Mouse (Mus musculus): Measurements from ENCODE around the gene Trcg1. TPM values are rescaled to one million over a fixed set of nuclear protein-coding genes. Genes with fewer than 3 reads are reported as not detected.
"Not testable (repeated sequence)": the region's sequence is repeated elsewhere in the genome, so short reads cannot be mapped to it uniquely, and the experiment has no call there.

Trcg1 gene
- polyA plus RNA-seq (2014; fragmentation: Nextera tagmentation; extraction: Ambion mirVana), result not detected in 2 replicates

GRCm38 (mm10) chr9:57236256-57236655, at the start of gene Trcg1:
TSS of gene Trcg1 (plus strand) at chr9:57236556.
- H3K36me3 ChIP-seq (ENCODE audit: control insufficient read depth, insufficient read depth, low read length), result no peaks in the 10 kb centered on the region
- no peak within 1 kb of the TSS for H3K4me2 ChIP-seq (ENCODE audit: low read length)
- 90% methylated on average over 2 of the region's 2 CpGs for WGBS

DNA sequence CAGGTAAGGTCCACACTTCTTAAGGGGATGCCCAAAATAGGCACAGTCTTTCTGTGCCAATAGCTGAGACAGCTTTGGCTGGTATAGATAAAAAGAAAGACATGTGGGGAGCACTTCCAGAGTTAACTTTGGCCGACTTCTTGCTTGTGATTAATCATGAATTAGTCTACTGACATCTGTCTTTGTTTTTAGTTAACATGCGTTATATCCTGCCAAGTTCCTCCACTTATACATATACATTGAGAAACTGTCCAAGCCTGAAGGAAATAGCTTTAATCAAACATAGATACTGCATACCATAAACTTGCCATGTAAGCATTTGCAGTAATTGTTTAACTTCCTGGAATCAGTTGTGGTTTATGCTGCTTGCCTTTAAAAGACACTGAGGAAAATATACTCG, 39.6 kb upstream of the Trcg1 start:
- DNase-seq (ENCODE audit: low spot score), result no peak
- ATAC-seq (replicated peaks; ENCODE audit: low FRiP score, low TSS enrichment, low read depth), result no peak
- Histone ChIP-seq H3K9me3 (ENCODE audit: control insufficient read depth, low read length) (no peaks in the 10 kb centered on the region), H3K4me2 (ENCODE audit: low read length) (no peak overlapping the region), H3K27me3 (replicated peaks; ENCODE audit: control insufficient read depth, insufficient read depth, low read length) (no peaks in the 10 kb centered on the region), H3K36me3 (ENCODE audit: control insufficient read depth, insufficient read depth, low read length) (no peaks in the 10 kb centered on the region), H3K4me1 (replicated peaks; ENCODE audit: control insufficient read depth, insufficient read depth, low read length) (no peaks in the 10 kb centered on the region), H3K9ac (ENCODE audit: low read length) (no peak overlapping the region), H3K27ac (ENCODE audit: low read depth) (no peak overlapping the region), H3K4me3 (ENCODE audit: low read depth, low read length) (no peak overlapping the region)
- WGBS, result 71% methylated on average over 3 of the region's 3 CpGs

More at GRCm38 (mm10) chr9:57236256-57236655, at the start of gene Trcg1:
- Histone ChIP-seq H3K4me1 (replicated peaks; ENCODE audit: control insufficient read depth, insufficient read depth, low read length) (no peaks in the 10 kb centered on the region), H3K9me3 (ENCODE audit: control insufficient read depth, low read length) (no peaks in the 10 kb centered on the region), H3K27me3 (replicated peaks; ENCODE audit: control insufficient read depth, insufficient read depth, low read length) (no peaks in the 10 kb centered on the region), H3K27ac (ENCODE audit: low read depth) (no peak within 1 kb of the TSS), H3K4me3 (ENCODE audit: low read depth, low read length) (no peak within 1 kb of the TSS), H3K9ac (ENCODE audit: low read length) (no peak within 1 kb of the TSS)
- DNase-seq (ENCODE audit: low spot score), result no peak
- no peak for ATAC-seq (replicated peaks; ENCODE audit: low FRiP score, low TSS enrichment, low read depth)

GRCm38 (mm10) chr9:57197414-57197813, 38.9 kb upstream of the Trcg1 start:
- ATAC-seq (replicated peaks; ENCODE audit: low FRiP score, low TSS enrichment, low read depth) (no peak), DNase-seq (ENCODE audit: low spot score) (no peak)
- H3K27me3 ChIP-seq (replicated peaks; ENCODE audit: control insufficient read depth, insufficient read depth, low read length), result no peaks in the 10 kb centered on the region
- H3K4me3 ChIP-seq (ENCODE audit: low read depth, low read length), result no peak overlapping the region
- no peak overlapping the region for H3K27ac ChIP-seq (ENCODE audit: low read depth)
- H3K4me1 ChIP-seq (replicated peaks; ENCODE audit: control insufficient read depth, insufficient read depth, low read length), result no peaks in the 10 kb centered on the region
- no peaks in the 10 kb centered on the region for H3K36me3 ChIP-seq (ENCODE audit: control insufficient read depth, insufficient read depth, low read length)
- no peak overlapping the region for H3K4me2 ChIP-seq (ENCODE audit: low read length)
- H3K9ac ChIP-seq (ENCODE audit: low read length), result no peak overlapping the region
- H3K9me3 ChIP-seq (ENCODE audit: control insufficient read depth, low read length), result no peaks in the 10 kb centered on the region
- WGBS, result 80% methylated on average over 8 of the region's 8 CpGs

GRCm38 (mm10) chr9:57202981-57203380, 33.4 kb upstream of the Trcg1 start:
- Histone ChIP-seq H3K27me3 (replicated peaks; ENCODE audit: control insufficient read depth, insufficient read depth, low read length) (no peaks in the 10 kb centered on the region), H3K4me3 (ENCODE audit: low read depth, low read length) (no peak overlapping the region), H3K27ac (ENCODE audit: low read depth) (no peak overlapping the region), H3K36me3 (ENCODE audit: control insufficient read depth, insufficient read depth, low read length) (no peaks in the 10 kb centered on the region), H3K4me1 (replicated peaks; ENCODE audit: control insufficient read depth, insufficient read depth, low read length) (no peaks in the 10 kb centered on the region), H3K9me3 (ENCODE audit: control insufficient read depth, low read length) (no peaks in the 10 kb centered on the region), H3K4me2 (ENCODE audit: low read length) (no peak overlapping the region), H3K9ac (ENCODE audit: low read length) (no peak overlapping the region)
- no peak for ATAC-seq (replicated peaks; ENCODE audit: low FRiP score, low TSS enrichment, low read depth)
- 83% methylated on average over 7 of the region's 7 CpGs for whole genome bisulfite sequencing
- no peak for DNase-seq (ENCODE audit: low spot score)

- H3K4me3 ChIP-seq (ENCODE audit: low read depth, low read length); H3K9ac ChIP-seq (ENCODE audit: low read length); H3K27ac ChIP-seq (ENCODE audit: low read depth); H3K27me3 ChIP-seq (replicated peaks; ENCODE audit: control insufficient read depth, insufficient read depth, low read length); H3K4me1 ChIP-seq (replicated peaks; ENCODE audit: control insufficient read depth, insufficient read depth, low read length); H3K36me3 ChIP-seq (ENCODE audit: control insufficient read depth, insufficient read depth, low read length); H3K9me3 ChIP-seq (ENCODE audit: control insufficient read depth, low read length); ATAC-seq (replicated peaks; ENCODE audit: low FRiP score, low TSS enrichment, low read depth); DNase-seq (ENCODE audit: low spot score); H3K4me2 ChIP-seq (ENCODE audit: low read length): not testable (repeated sequence)
- WGBS, result 62% methylated on average over 13 of the region's 13 CpGs
These were observed 32.8 kb upstream of the Trcg1 start for GRCm38 (mm10) chr9:57203571-57203970.

GRCm38 (mm10) chr9:57206896-57207295, 29.5 kb upstream of the Trcg1 start:
- H3K27me3 ChIP-seq (replicated peaks; ENCODE audit: control insufficient read depth, insufficient read depth, low read length), result no peaks in the 10 kb centered on the region
- H3K4me1 ChIP-seq (replicated peaks; ENCODE audit: control insufficient read depth, insufficient read depth, low read length), result no peaks in the 10 kb centered on the region
- no peak overlapping the region for H3K9ac ChIP-seq (ENCODE audit: low read length)
- H3K27ac ChIP-seq (ENCODE audit: low read depth), result no peak overlapping the region
- no peak overlapping the region for H3K4me3 ChIP-seq (ENCODE audit: low read depth, low read length)
- no peaks in the 10 kb centered on the region for H3K36me3 ChIP-seq (ENCODE audit: control insufficient read depth, insufficient read depth, low read length)
- no peaks in the 10 kb centered on the region for H3K9me3 ChIP-seq (ENCODE audit: control insufficient read depth, low read length)
- no peak overlapping the region for H3K4me2 ChIP-seq (ENCODE audit: low read length)
- ATAC-seq (replicated peaks; ENCODE audit: low FRiP score, low TSS enrichment, low read depth) (no peak), DNase-seq (ENCODE audit: low spot score) (no peak)
- WGBS, result 68% methylated on average over 2 of the region's 2 CpGs

DNA sequence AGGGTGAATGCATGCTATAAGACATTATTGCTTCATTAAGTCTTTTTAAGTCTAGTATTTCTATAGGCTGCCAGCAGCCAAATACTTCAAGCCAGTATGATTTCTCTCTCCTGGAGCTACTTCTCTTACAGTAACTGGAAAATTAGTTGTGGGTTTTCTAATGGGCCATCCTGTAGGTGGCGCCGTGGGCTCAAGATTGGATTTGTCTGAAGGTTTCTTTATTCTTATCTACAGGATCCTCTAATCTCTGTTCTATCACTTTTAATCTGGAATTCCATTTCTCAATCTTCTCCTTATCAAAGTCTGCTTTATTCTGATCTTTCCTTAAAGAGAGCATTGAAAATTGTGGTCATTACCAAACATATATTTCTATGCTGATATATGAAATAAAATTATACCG, 27.0 kb upstream of the Trcg1 start:
- Histone ChIP-seq H3K36me3 (ENCODE audit: control insufficient read depth, insufficient read depth, low read length) (no peaks in the 10 kb centered on the region), H3K27me3 (replicated peaks; ENCODE audit: control insufficient read depth, insufficient read depth, low read length) (no peaks in the 10 kb centered on the region), H3K9ac (ENCODE audit: low read length) (no peak overlapping the region), H3K4me2 (ENCODE audit: low read length) (no peak overlapping the region), H3K4me1 (replicated peaks; ENCODE audit: control insufficient read depth, insufficient read depth, low read length) (0 out of 2 replicates have a peak, but pooled peaks cover 7% of the 10 kb centered on the region), H3K9me3 (ENCODE audit: control insufficient read depth, low read length) (no peaks in the 10 kb centered on the region), H3K4me3 (ENCODE audit: low read depth, low read length) (no peak overlapping the region), H3K27ac (ENCODE audit: low read depth) (no peak overlapping the region)
- WGBS, result 28% methylated on average over 3 of the region's 3 CpGs
- ATAC-seq (replicated peaks; ENCODE audit: low FRiP score, low TSS enrichment, low read depth), result no peak
- DNase-seq (ENCODE audit: low spot score), result no peak

GRCm38 (mm10) chr9:57212448-57213222, 23.7 kb upstream of the Trcg1 start:
- Histone ChIP-seq H3K27me3 (replicated peaks; ENCODE audit: control insufficient read depth, insufficient read depth, low read length) (no peaks in the 10 kb centered on the region), H3K36me3 (ENCODE audit: control insufficient read depth, insufficient read depth, low read length) (no peaks in the 10 kb centered on the region), H3K4me2 (ENCODE audit: low read length) (no peak overlapping the region), H3K4me3 (ENCODE audit: low read depth, low read length) (no peak overlapping the region), H3K27ac (ENCODE audit: low read depth) (peak overlapping the region; percentile 22; the same call in 1 of the 2 replicates), H3K9ac (ENCODE audit: low read length) (no peak overlapping the region), H3K4me1 (replicated peaks; ENCODE audit: control insufficient read depth, insufficient read depth, low read length) (0 out of 2 replicates have a peak, but pooled peaks cover 7% of the 10 kb centered on the region), H3K9me3 (ENCODE audit: control insufficient read depth, low read length) (no peaks in the 10 kb centered on the region)
- WGBS, result 31% methylated on average over 9 of the region's 9 CpGs
- no peak for DNase-seq (ENCODE audit: low spot score)
- 0 out of 2 replicates have a peak, but pooled peaks have one; percentile 74 for ATAC-seq (replicated peaks; ENCODE audit: low FRiP score, low TSS enrichment, low read depth)

DNA sequence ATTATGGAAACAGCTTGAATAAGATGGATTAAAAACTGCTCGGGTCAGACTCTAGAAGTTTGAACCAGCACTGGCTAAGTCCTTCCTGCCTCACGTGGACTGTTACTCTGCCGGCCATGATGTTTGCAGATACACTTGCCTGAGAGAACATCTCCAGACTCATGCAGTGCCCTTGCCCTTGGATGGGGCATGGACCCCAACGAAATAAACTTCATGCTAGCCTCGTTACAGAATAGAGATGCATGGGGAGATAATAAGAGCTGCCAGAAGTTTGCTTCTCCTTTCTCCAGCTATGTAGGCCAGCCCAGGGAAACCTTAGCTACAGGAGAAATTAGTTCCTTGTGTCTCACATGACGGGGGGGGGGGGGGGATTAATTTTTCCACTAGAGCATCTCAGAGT, 21.9 kb upstream of the Trcg1 start:
- no peaks in the 10 kb centered on the region for H3K27me3 ChIP-seq (replicated peaks; ENCODE audit: control insufficient read depth, insufficient read depth, low read length)
- no peak overlapping the region for H3K4me2 ChIP-seq (ENCODE audit: low read length)
- ATAC-seq (replicated peaks; ENCODE audit: low FRiP score, low TSS enrichment, low read depth) (no peak), DNase-seq (ENCODE audit: low spot score) (no peak)
- 0 out of 2 replicates have a peak, but pooled peaks cover 7% of the 10 kb centered on the region for H3K4me1 ChIP-seq (replicated peaks; ENCODE audit: control insufficient read depth, insufficient read depth, low read length)
- no peaks in the 10 kb centered on the region for H3K36me3 ChIP-seq (ENCODE audit: control insufficient read depth, insufficient read depth, low read length)
- WGBS, result 73% methylated on average over 6 of the region's 6 CpGs
- no peak overlapping the region for H3K9ac ChIP-seq (ENCODE audit: low read length)
- no peak overlapping the region for H3K27ac ChIP-seq (ENCODE audit: low read depth)
- H3K4me3 ChIP-seq (ENCODE audit: low read depth, low read length), result no peak overlapping the region
- no peaks in the 10 kb centered on the region for H3K9me3 ChIP-seq (ENCODE audit: control insufficient read depth, low read length)

All from intestine, embryonic 14.5 days (tissue).